Mouse (Mus musculus): ENCODE data around the gene Srp9.

- TF ChIP-seq CTCF (IDR thresholded peaks at IDR 0.05; ENCODE audit: insufficient read depth, low read length) (no peak), POLR2A (IDR thresholded peaks at IDR 0.05; ENCODE audit: borderline replicate concordance, extremely low read depth, low read depth, low read length) (no peak)
These were observed 12.2 kb upstream of the Srp9 start for GRCm38 (mm10) chr1:182112385-182112784.

Data from lung, adult 2 months (tissue).